Mouse (Mus musculus) spleen, postnatal 4 days (tissue): ENCODE measurements at regions not wholly inside any gene's neighbourhood (a gene's known extent, or its start where the extent isn't known, plus 50 kb on each side); places are given as distances from the start of the nearest gene placed in this dataset.
A peak's percentile ranks its signal among the peaks of the same experiment; 100 is the strongest.
"Not testable (repeated sequence)": the region's sequence is repeated elsewhere in the genome, so short reads cannot be mapped to it uniquely, and the experiment has no call there.

Experiments used
- DNase-seq, 2 experiments: peaks; one replicate each; pipeline ENCODE4 v3.0.0; 2022; ENCODE audit warnings: low spot score in 2 of 2

DNA sequence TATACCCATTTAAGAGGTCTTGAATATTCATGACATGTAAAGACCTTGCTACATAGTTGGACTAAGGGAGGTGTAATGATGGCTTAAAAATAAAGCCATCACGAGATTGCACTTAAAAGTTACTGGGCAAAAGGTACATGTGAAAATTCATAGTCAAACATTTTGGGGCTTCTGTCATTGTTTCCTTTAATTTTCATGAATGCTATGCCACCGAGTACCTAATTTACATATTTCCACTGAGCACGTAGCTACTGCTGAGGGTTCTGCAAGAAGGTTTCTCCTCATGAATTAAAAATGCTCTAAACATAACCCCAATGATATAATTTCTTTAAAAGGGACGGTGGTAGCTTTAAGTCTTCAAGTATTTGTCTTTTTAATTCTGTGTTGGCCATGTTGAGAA is 800.4 kb downstream of the Ets1 start:
- no peak for DNase-seq

DNA sequence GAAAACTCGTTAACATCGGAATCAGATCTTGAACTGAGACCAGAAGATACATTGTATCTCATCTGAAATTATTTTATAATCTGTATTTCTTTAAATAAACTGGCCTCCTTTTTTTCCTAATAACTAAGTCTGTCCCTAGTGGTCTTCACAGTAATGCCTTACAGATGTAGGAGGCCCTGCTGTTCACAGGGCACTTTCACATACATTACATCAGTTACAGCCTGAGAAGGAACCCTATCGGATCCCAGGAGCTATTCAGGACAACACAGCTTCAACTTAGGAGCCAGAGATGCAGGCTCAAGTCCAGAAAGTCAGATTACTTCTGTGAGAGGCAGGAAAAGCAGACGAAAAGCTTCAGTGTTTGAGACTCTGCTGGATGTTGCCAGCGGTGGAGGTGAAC is 806.2 kb downstream of the Ets1 start:
- no peak for DNase-seq

DNA sequence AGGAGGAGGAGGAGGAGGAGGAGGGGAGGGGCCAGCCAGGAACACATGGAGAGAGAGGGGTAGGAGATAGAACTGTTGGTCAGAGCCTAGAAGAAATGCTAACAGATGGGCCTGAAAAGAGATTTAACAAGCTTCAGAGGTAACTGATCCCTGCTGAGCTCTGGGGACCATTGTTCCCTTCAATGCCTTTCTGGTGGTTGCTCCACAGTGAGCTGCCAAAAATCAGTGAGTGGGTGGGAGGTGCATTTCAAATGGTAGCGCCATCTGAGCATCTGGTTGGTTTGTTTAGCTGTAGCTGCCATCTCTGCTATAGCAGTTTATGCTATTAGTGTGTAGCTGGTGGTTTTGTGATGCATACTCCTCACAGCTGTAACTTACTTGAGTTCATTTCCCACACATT is 809.9 kb downstream of the Ets1 start:
- DNase-seq = no peak

DNA sequence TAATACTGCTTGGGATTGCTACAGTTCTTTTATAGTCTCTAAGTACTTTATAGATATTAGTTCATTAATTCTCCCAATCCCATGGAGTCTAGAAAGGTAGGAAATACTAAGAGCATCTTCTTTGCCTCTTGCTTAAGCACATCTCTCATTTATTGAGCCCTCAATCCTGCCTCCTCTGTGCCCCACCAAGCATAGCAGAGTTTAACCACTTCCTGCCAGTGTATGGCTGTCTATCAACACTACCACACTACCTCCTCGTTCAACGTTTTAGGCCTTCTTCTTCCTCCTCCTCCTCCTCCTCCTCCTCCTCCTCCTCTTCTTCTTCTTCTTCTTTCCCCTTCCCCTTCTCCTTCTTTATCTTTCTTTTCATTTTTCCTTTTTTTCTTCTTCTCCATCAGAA is 839.1 kb downstream of the Ets1 start:
- DNase-seq = no peak

DNA sequence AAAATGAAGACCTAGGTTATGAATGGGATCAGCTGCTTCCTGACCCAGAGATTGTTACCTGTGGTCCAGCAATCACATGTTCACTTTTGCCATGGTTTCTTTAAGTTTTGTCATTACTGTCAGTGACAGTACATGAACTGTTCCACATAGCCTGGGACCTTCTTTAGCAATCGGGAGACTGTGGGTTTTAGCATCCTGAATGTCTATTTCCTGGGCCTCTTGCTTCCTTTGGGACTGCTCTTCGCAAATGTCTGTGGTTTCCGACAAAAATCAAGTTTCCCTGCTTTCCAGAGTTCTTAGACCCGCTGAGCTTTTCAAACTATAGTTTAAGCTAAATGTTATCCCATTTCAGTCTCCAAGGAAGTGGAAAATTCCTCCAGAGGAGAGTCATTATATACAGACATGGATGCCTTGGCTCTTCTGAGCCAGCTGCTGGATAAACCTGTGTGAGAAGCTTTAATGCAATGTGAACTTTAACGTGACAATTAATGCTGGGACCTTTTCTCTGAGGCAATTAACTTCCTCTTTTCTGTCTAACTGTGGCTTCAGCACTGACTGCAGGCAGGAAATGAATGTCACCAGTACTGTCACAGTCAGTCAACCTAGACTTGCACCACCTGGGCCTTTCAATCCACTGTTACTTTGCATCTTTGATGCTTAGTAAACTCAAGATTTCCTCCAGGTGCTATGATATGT is 847.0 kb downstream of the Ets1 start:
- peak; percentile 12 to 55 for DNase-seq

DNA sequence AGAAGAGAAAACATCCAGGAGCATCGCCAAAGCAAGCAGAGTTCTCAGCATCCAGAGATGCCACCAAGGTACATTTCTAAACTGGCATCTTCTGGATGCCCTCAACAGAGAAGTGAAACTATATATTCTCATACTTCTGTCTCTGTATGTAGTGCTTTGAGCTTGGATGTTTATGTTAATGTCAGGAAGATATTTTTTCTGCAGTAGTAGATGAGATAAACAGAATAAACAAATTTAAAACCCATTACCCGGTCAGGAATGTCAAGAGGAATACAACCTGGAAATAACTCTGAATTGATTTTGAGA is 847.5 kb downstream of the Ets1 start:
- no peak for DNase-seq

DNA sequence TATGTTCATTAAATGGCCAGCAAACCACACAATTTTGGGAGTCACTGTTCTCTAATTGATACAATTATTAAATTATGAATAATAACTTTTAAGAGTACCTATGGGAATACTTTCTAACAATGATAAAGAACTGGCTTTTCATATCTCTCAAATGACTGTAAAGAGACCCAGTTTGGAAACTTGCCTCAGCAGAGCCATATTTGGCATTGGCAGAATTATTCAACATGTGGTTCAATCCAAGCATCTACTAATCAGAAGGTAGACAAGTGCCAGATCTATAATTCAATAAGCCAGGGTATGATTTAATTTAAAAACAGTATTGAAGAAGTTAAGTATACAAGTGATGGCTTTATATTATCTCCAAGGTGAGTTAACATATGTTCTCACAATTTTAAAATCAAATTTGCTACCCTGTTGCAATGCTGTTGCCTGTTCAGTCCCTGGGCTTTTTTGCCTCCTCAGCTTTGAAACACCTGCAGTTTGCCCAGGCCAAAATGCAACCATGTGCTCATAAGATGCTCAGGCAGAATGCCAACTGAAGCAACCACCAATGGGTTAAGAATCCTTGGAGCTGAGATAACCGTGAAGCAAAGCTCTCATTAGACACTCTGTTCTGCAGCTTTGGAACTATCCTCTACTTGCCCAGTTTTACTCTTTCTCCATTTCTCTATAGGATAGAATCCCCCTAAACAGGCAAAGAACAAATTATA is 897.2 kb downstream of the Ets1 start:
- DNase-seq = no peak

DNA sequence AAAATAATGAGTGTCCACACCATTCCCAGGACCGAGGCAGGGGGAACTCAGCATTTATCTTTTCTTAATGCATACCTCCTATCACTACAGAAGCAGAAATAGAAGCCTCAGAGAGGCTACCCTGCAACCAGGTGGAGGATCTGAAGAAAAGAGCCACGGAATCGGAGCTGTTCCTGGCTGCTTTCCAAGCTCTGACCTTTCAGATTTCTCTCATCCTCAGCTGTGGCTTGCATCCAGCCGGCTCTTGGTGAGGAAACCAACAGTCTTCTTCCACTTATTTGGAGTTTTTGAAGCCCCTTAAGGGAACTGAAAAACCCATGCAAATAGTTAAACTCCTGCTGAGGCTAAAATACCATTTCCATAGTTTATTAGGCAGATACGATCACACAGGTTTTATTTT is 907.3 kb downstream of the Ets1 start:
- no peak for DNase-seq

DNA sequence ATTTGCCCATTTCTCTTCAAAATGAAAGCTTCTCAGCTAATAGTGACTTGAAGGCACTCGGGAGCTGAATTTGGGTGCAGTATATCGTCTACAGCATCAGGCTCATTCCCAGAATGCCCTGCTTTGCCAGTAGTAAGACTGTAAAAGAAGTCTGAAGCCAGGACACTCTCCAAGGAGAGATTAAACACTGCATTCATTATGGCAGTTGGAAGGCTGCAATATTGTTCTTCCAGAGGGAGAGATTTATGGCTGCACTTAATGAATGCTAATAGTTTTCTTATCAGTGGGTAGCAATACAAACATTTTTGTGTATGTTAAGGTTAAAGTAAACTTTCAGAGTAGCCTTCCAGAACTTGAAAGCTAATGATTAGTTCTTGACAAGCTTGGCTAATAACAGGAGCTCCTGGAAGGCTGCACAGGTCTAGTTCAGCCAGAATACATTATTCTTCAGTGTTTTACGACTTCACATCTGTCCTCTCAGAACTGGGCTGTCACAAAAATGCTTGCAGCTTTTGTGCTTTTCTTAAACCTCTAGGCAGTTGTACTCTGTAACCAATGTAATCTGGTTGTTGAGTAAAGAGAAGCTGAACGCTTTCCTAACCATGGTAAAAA is 910.2 kb downstream of the Ets1 start:
- no peak for DNase-seq

DNA sequence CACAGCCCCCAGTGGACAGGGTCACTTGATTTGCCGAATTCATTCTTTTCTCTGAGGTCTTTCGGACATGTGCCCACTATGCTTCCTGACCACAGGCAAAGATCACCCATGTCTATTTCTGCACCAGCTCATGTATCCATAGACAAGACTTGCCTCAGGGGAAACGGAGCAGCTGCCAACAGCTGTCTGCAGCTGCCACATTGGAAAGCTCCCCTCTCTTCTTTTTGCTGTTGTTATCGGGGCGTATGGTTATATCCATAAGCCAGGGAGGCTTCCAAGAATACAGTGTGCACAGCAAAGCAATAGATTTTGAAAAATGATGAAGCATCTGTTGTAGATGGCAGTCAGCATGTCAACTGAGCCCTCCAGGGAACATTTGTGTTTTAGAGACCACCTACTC is 913.4 kb downstream of the Ets1 start:
- no peak for DNase-seq

DNA sequence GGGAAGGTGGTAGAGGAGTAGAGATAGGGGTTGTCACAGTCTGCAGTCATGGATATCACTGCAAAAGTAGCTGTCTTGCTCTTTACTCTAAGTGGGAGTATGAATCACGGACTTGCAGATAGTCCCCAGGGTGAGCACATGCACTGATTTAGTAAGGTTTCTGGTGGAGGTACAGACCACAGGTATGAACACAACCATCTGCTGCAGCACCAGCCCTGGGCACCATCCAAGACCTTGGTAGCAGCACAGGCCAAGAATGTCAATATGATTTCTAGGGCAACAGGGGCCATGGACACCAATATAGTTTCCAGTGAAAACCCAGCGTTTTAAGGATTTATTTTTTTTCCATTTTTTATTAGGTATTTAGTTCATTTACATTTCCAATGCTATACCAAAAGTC is 913.7 kb upstream of the Kirrel3 start:
- DNase-seq = no peak

DNA sequence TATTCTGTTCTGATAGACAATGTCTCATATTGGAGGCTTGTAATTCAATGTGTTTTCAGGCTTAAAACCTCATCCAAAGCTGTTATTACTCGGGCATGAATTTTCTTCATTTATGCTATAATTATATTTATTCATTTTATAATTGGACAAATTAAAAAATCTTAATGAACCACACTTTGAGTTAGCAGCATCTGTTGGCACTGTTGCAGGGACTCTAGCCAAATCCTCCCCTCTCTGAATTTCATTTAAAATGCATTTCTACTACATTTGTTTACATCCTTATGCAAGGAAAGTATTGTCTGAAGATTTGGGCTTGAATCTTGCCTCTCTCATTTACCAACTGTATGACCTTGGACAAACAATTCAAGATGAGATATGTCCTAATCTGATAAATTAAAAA is 874.2 kb upstream of the Kirrel3 start:
- DNase-seq = no peak

DNA sequence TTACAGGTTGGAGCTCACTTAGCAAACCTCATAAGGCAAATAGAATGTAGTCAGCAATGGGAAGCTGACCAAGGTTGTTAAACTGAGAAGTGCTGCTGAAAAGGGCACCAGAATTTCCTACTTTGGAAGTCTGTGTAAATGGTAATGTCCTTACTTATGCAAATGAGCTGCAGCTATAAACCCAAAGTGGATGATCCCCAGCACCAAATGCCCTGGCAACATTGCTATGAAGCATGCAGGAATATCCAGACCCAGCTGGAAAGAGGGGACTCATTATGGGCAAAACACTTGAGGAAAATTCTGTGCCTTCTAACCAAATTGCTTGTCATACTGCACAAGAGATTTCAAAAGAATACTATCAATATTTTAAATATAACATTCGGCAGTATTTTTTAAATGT is 861.3 kb upstream of the Kirrel3 start:
- no peak for DNase-seq

DNA sequence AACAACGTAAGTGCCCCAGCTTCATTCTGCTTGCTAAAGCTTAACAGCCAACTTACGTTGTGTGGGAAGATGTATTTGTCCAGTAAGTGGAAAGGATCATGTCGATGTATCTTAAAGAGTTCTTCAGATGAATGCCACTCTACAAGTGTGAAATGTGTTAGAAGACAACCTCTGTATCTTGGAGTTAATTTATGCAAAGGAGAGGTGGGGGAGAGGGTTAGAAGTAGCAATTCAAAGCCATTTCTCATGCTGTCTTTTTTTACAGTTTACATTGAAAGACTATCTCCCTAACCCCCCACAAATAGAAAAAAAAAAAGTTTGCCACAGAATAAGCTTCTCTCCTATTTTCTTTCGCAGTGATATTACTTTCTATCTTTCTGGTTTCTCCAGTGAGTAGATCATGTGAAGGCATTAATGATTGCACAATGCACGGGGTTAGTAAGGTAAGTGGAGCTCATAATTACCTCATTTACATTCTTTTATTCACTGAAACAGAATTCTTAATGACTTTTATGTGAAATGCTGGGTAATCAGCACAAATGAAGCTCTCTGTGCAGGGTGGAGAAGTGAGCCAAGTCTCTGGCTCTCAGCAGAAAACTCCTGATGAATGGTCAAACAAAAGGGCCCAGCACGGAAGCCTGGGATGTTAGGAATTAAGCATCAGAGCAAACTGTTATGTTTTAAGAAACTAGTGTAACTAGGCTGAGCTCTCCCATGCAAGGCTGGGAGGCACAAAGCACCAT is 855.8 kb upstream of the Kirrel3 start:
- DNase-seq = no peak

DNA sequence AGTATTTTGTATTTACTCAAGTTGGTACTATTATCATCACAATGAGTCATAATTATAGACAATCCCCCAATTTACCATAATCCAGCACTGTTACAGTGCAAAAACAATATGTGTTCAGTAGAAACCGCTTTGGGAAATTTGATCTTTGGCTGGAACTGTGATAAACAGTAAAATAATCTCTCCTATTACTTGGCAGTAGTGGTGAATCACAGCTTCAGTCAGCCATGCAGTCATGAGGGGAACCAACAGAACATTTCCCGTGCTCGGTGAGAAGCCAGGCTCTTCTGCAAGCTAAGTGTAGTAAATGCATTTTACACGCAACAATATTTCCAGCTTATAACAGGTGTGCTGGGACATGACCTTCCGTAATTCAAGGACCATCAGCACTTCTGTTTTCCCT is 822.7 kb upstream of the Kirrel3 start:
- DNase-seq = no peak

DNA sequence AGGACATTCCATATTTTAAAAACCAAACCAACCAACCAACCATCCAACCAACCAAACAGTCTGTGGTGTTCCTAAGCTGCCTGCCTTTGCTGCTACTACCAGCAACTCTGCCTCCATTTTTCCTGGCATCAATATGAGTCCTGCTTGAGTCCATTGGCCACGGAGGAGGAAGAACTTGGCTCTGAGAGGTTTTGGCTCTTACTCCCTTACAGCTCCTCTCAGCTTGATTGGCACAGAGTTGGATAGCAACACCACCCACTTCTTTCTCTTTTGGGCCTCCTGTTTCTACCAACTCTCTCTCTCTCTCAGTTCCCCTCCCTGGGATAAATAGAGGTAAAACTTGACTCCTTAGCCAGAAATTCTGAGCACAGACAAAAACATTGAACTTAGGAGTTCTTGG is 804.6 kb upstream of the Kirrel3 start:
- DNase-seq = no peak

DNA sequence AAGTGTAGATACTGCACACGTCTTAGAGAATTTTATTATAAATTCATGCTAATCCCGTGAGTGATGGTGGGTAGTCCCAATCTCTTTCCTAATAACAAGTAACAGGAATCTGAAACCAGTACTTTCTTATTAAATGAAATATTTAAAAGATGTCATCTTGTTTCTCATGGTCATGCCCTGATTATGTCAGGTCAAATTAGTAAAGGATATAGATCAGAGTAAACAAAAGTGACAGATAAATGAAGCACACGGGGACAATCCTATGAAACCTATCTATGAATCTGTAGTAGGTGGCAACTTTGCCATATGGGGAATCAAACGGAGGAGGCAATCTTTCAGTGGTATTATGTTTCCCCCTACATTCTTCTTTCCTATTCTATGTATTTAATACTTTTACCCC is 794.0 kb upstream of the Kirrel3 start:
- no peak for DNase-seq

DNA sequence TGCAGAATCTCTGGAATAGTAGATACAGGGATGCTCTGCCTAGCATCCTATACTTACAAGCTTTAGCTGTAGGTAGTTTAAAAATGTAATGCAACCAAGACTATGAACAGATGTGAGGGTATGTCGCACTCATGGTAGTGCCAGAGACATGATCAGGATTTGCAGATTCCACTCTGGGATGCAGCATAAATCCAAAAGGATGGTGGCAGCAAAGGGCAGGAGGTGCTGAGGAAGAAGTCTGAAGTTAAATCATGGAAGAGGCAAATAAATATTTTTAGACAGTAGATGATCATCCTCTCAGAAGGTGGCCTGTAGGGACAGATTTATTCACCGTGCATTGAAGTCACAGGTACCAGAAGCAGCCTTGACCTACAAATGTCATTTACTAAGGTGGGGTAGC is 768.1 kb upstream of the Kirrel3 start:
- no peak for DNase-seq

DNA sequence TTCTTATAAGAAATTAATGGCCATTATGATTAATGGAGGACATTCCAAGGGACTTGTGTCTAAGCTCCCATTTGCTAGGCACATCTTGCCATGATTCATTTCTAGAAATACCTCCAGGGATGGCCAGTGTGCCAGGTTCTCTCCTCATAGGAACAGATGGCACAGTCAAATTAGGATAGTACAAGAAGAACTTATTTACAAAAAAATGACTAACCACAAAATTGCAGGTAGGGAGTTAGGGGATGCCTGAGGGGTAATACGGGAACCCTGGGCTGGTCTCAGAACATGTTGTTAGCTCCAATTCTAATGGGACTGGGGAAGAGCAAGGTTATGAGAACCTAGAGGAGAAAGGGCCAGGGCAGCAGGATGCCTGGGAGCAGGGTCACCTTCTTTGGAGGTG is 760.9 kb upstream of the Kirrel3 start:
- DNase-seq = no peak

DNA sequence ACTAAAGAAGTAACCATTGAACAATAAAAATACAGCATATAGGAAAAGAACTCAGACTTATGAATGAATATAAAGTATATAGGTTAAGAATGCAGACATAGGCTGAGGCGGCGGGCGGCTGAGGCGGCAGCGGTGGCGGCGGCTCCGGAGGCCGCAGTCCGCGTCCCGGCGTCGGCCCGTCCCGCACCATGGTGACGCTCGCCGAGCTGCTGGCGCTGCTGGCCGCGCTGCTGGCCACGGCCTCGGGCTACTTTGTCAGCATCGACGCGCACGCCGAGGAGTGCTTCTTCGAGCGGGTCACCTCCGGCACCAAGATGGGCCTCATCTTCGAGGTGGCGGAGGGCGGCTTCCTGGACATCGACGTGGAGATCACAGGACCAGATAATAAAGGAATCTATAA is 757.6 kb upstream of the Kirrel3 start:
- not testable (repeated sequence) for DNase-seq

DNA sequence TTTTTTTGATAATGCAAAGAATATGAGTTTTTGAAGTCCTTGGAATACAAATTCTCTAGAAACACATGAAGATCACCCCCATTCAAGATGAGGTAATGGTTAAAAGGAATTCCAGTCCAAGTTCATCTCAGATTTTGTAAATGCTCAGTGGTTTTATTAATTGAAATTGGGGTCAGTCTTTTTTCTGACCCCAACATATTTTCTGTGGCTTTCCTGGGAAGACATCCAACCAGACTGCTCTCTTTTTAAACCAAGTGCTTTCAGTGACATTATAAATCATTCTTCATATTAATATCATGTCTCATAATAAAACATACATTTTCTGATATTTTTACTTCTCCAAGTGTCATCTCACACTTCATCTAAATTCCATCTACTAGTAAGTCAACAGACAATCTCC is 725.0 kb upstream of the Kirrel3 start:
- DNase-seq = no peak

DNA sequence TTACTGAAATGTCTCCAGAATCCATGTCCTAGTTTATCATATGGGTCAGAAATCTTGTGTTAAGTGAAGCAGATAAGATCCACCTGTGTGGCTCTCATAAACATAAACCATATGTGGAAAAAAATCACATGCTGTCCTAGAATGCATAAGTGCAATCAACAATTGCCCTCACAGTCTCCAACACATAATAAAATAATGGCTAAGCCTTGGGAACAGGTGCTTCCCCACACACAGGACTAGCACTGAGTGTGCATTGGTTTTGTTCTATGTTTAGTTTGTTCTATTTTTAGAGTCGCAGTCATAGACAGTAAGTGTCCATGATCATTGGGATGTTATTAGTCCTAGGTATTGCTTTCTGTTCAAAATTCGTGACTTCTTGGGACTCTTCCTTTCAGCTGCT is 719.5 kb upstream of the Kirrel3 start:
- DNase-seq = no peak

DNA sequence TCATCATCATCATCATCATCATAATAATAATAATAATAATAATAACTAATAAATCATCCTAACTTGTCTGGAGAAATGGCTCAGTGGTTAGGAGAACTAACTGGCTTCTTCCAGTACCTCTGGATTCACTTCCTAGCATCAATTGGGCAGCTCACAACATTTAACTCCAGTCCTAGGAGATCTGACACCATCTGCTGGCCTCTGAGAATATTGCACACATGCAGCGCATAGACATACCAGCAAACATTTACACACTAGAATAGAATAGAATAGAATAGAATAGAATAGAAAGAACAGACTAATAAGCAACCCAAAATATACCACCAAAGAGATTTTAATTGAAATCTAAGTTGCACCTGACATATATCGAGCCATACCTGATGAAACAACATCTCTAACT is 715.9 kb upstream of the Kirrel3 start:
- DNase-seq = no peak
